In genomic region chr10:69705806-69706768, GRCm38 (mm10) we compare ENCODE assay signal across 7 mouse cellular contexts.
A peak's percentile ranks its signal among the peaks of the same experiment; 100 is the strongest.
DNase-seq lines count a peak whose midpoint lies in the region; ATAC-seq lines count a peak whose summit lies in the region.

No protein-coding gene starts in this region.

- no peaks in the 10 kb centered on the region for H3K36me3 ChIP-seq in intestine, embryonic 16.5 days (ENCODE audit: control insufficient read depth, insufficient read depth, low read length)

- H3K9me3 ChIP-seq in intestine, embryonic 16.5 days (ENCODE audit: control insufficient read depth, low read length), result no peaks in the 10 kb centered on the region

- ATAC-seq in intestine, embryonic 16.5 days, result 0 out of 2 replicates have a peak, but pooled peaks have one; percentile 28

- H3K9ac ChIP-seq in intestine, embryonic 16.5 days (ENCODE audit: low read depth, low read length), result peak overlapping the region; percentile 2

- 22% methylated on average over 17 of the region's 17 CpGs for WGBS in intestine, embryonic 16.5 days

- H3K27me3 ChIP-seq in intestine, embryonic 16.5 days (replicated peaks; ENCODE audit: control insufficient read depth, insufficient read depth, low read length), result no peaks in the 10 kb centered on the region

- peak; percentile 34 to 52 for DNase-seq in layer of hippocampus, postnatal 10 days (ENCODE audit: low spot score in 2 of 2)
- no peak for DNase-seq in layer of hippocampus, adult 8-10 months (ENCODE audit: low spot score in 2 of 2)
- DNase-seq in embryo, embryonic 9.5 days (ENCODE audit: extremely low spot score), result peak; percentile 35
- DNase-seq in retina, embryonic 14.5 days (ENCODE audit: low spot score), result peak; percentile 64
- no peak for DNase-seq in natural killer cell, adult 2 months (ENCODE audit: low spot score in 2 of 2)
- no peak for DNase-seq in liver

- H3K4me2 ChIP-seq in intestine, embryonic 16.5 days (ENCODE audit: low read depth, low read length), result peak overlapping the region; percentile 43

- no peak overlapping the region for H3K27ac ChIP-seq in intestine, embryonic 16.5 days (ENCODE audit: low read length)

- peaks cover 8% of the 10 kb centered on the region for H3K4me1 ChIP-seq in intestine, embryonic 16.5 days (ENCODE audit: control insufficient read depth, insufficient read depth, low read length)

- H3K4me3 ChIP-seq in intestine, embryonic 16.5 days (ENCODE audit: low read length), result peak overlapping the region; percentile 25

Comparison
In these comparisons a context has a peak if more than half of its experiments do, and no peak if none do; other contexts are left out.
1. DNase-seq: peak in layer of hippocampus, postnatal 10 days (2 of 2), embryo, embryonic 9.5 days (single experiment) and retina, embryonic 14.5 days (single experiment); none in layer of hippocampus, adult 8-10 months (0 of 2), natural killer cell, adult 2 months (0 of 2) and liver (single experiment).